Mouse (Mus musculus) ES-E14 (cell line): ENCODE measurements around the gene Gfi1b.

Experiments used
- CHD2 ChIP-seq: IDR thresholded peaks from 2 replicates; pipeline ENCODE4 v1.6.1; 2014; ENCODE audit warnings: mild to moderate bottlenecking, low read depth, low read length, inconsistent platforms
- HCFC1 ChIP-seq: IDR thresholded peaks from 2 replicates; pipeline ENCODE4 v1.6.1; 2012; ENCODE audit warnings: low read length, inconsistent platforms, borderline replicate concordance; ENCODE audit not compliant: insufficient read depth
- ZC3H11A ChIP-seq: IDR thresholded peaks from 2 replicates; pipeline ENCODE4 v1.6.1; 2012; ENCODE audit warnings: low read depth, mild to moderate bottlenecking, inconsistent platforms, low read length, borderline replicate concordance
- ZNF384 ChIP-seq: IDR thresholded peaks from 2 replicates; pipeline ENCODE4 v1.6.1; 2012; ENCODE audit warnings: low read depth, low read length, inconsistent platforms

- TF ChIP-seq ZNF384, result no peak
- TF ChIP-seq CHD2, result no peak
- no peak for TF ChIP-seq ZC3H11A
- no peak for TF ChIP-seq HCFC1
Measured at GRCm38 (mm10) chr2:28639794-28640193, 18.0 kb upstream of the Gfi1b start.
